Mouse (Mus musculus) spleen, adult 2 months (tissue): ENCODE measurements around the gene Ptpn13.

Experiments used
- CTCF ChIP-seq: fragments of 200-500 bp; IDR thresholded peaks from 2 replicates; pipeline ENCODE4 v1.5.1; 2011; ENCODE audit warnings: mild to moderate bottlenecking, inconsistent platforms; ENCODE audit not compliant: insufficient read depth, insufficient read length, insufficient replicate concordance; ENCODE audit errors: extremely low read depth
- POLR2A ChIP-seq: fragments of 200-500 bp; IDR thresholded peaks from 2 replicates; pipeline ENCODE4 v1.6.1; 2011; ENCODE audit warnings: low read depth, low read length, inconsistent platforms

DNA sequence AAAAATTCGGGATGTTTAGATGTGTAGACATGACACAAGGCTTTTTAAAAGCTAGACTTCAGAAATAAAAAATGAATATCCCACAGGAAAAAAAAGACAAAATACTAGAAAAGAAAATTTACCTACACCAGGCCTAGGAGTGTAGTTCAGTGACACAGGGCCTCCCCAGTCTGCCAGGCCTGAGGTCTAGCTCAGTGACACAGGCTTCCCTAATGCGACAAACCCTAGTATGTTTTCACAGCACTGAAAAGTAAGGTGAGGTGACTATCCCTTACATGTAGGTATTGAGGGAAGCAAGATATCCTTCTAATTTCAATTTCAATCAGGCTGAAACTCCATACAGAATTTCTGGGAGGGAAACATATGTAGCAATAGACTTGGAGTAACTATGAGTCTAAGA lies 212.2 kb downstream of the Ptpn13 start:
- no peak for TF ChIP-seq POLR2A
- TF ChIP-seq CTCF = no peak
